22 mouse cellular contexts compared by ENCODE assay signal in the genomic region with DNA sequence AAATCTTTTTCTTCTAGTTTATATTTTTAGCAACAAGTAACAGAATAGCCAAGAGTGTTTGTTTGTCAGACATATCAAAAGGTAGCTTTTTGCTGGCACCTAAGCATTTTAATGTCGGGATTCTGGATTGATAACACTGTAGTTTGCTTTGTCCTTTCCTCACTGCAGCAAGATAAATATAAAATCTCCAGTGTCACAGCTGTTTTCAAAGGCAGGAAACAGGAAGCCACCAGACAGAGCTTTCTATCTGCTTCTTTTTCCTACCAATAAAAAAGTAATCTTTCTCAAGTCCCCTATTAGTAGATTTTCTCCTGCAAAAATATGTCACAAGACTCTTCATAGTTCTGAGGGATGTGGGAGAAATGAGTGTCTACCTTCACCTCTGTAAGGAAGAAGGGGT. TPM values are rescaled to one million over a fixed set of nuclear protein-coding genes. Genes with fewer than 3 reads are reported as not detected.
DNase-seq lines count a peak whose midpoint lies in the region; ATAC-seq and TF ChIP-seq lines count a peak whose summit lies in the region.
"Had no signal": no experiment of that assay in that cellular context is flagged by ENCODE, and none has a peak within 500 bp of the region (broad histone marks: within the 10 kb centered on the region; RNA-seq: fewer than 3 reads in every experiment).

No protein-coding gene starts in this region.

- no peak overlapping the region for H3K4me2 ChIP-seq in heart, embryonic 13.5 days
- H3K4me2 ChIP-seq: embryonic facial prominence, embryonic 12.5 days; forebrain, embryonic 12.5 days; hindbrain, embryonic 15.5 days had no signal

- H3K36me3 ChIP-seq in heart, embryonic 13.5 days: no peaks in the 10 kb centered on the region
- H3K36me3 ChIP-seq in thymus, adult 2 months (ENCODE audit: control insufficient read depth, insufficient read depth, low read length): no peaks in the 10 kb centered on the region
- H3K36me3 ChIP-seq: embryonic facial prominence, embryonic 12.5 days; forebrain, embryonic 12.5 days; heart, embryonic 10.5 days; hindbrain, embryonic 15.5 days had no signal

- H3K9ac ChIP-seq in heart, embryonic 13.5 days: no peak overlapping the region
- H3K9ac ChIP-seq: embryonic facial prominence, embryonic 12.5 days; forebrain, embryonic 12.5 days; hindbrain, embryonic 15.5 days had no signal

- no peaks in the 10 kb centered on the region for H3K9me3 ChIP-seq in heart, embryonic 13.5 days
- H3K9me3 ChIP-seq: embryonic facial prominence, embryonic 12.5 days; forebrain, embryonic 12.5 days; heart, embryonic 10.5 days; hindbrain, embryonic 15.5 days had no signal

- ATAC-seq in heart, embryonic 13.5 days (ENCODE audit: extremely low read depth, insufficient number of reproducible peaks, low FRiP score, low TSS enrichment): no peak
- no peak for ATAC-seq in frontal cortex, adult (ENCODE audit: low TSS enrichment)
- ATAC-seq: forebrain, embryonic 16.5 days; Patski had no signal

- peak overlapping the region; percentile 58 for H3K27ac ChIP-seq in heart, embryonic 13.5 days (replicated peaks)
- H3K27ac ChIP-seq in thymus, adult 2 months (ENCODE audit: control insufficient read depth, insufficient read depth, low read length): no peak overlapping the region
- H3K27ac ChIP-seq: embryonic facial prominence, embryonic 12.5 days; forebrain, embryonic 12.5 days; heart, embryonic 10.5 days; hindbrain, embryonic 15.5 days had no signal

- H3K27me3 ChIP-seq in heart, embryonic 13.5 days (replicated peaks): no peaks in the 10 kb centered on the region
- H3K27me3 ChIP-seq in thymus, adult 2 months (ENCODE audit: control insufficient read depth, insufficient read depth, low read length): no peaks in the 10 kb centered on the region
- H3K27me3 ChIP-seq: embryonic facial prominence, embryonic 12.5 days; forebrain, embryonic 12.5 days; hindbrain, embryonic 15.5 days had no signal

- peaks cover 30% of the 10 kb centered on the region for H3K4me1 ChIP-seq in heart, embryonic 13.5 days
- H3K4me1 ChIP-seq in thymus, adult 2 months (replicated peaks; ENCODE audit: control insufficient read depth, insufficient read depth, low read length): no peaks in the 10 kb centered on the region
- H3K4me1 ChIP-seq: embryonic facial prominence, embryonic 12.5 days; forebrain, embryonic 12.5 days; hindbrain, embryonic 15.5 days had no signal

- no peak for DNase-seq in heart, postnatal 25 days (ENCODE audit: low spot score)
- DNase-seq in thymus, adult 2 months: peak; percentile 4
- no peak for DNase-seq in thymus, postnatal 25 days
- DNase-seq in T-cell, adult 2 months (ENCODE audit: low spot score): peak; percentile 3
- peak; percentile 27 for DNase-seq in naive thymus-derived CD4-positive, alpha-beta T cell, adult 2 months (ENCODE audit: low read depth)
- no peak for DNase-seq in yolk sac, embryonic 10.5 days (ENCODE audit: low spot score)
- DNase-seq: adrenal gland, adult 2 months; adrenal gland, postnatal 36 days; cerebellum, adult 11 months; cerebellum, adult 8-10 months; cerebellum, postnatal 14 days; gastrocnemius, postnatal 14 days; heart, adult 11 months; heart, postnatal 36 days had no signal

- TF ChIP-seq CTCF in thymus, adult 2 months (IDR thresholded peaks at IDR 0.05; ENCODE audit: borderline replicate concordance, control insufficient read depth, extremely low read depth, insufficient read depth, low read length, poor library complexity): no peak

- 16% methylated on average over 1 of the region's 1 CpGs for WGBS in heart, embryonic 13.5 days
- 2% methylated on average over 1 of the region's 1 CpGs for WGBS in thymus, adult 2 months

- intact Hi-C loops in heart, postnatal 25 days (cut with DNase I): no loop called here

- no peak for TF ChIP-seq POLR2A in thymus, adult 2 months (IDR thresholded peaks at IDR 0.05; ENCODE audit: control insufficient read depth, extremely low read depth, insufficient read depth, low read length, poor library complexity)

- H3K4me3 ChIP-seq in heart, embryonic 13.5 days: no peak overlapping the region
- no peak overlapping the region for H3K4me3 ChIP-seq in thymus, adult 2 months (ENCODE audit: control insufficient read depth, insufficient read depth, low read length)
- H3K4me3 ChIP-seq: embryonic facial prominence, embryonic 12.5 days; forebrain, embryonic 12.5 days; heart, embryonic 10.5 days; hindbrain, embryonic 15.5 days had no signal

RNA-seq across cellular contexts. Expression of a gene that starts 32.9 kb away (rescaled TPM):
- 168 and 181 TPM in 2 replicates for polyA plus RNA-seq in heart, embryonic 13.5 days (2015; fragmentation: Nextera tagmentation; extraction: Ambion mirVana)
- total RNA-seq in heart, postnatal 25 days (2021): 100 to 1,000 TPM; 206 to 224 TPM
- 3.7 TPM in 2 replicates for polyA plus RNA-seq in thymus, adult 2 months (2012; rRNA removed)

Comparison
In these comparisons a context has a peak if more than half of its experiments do, and no peak if none do; other contexts are left out.
1. DNase-seq: peak in thymus, adult 2 months (single experiment), T-cell, adult 2 months (single experiment) and naive thymus-derived CD4-positive, alpha-beta T cell, adult 2 months (single experiment); none in heart, postnatal 25 days (single experiment), thymus, postnatal 25 days (single experiment) and yolk sac, embryonic 10.5 days (single experiment).
2. RNA of a gene that starts 32.9 kb away (polyA plus RNA-seq): 168 to 181 TPM in heart, embryonic 13.5 days; 3.7 TPM in thymus, adult 2 months; every median in the first group is over 10 times any median in the second.